Mouse (Mus musculus) spleen, adult 2 months (tissue): Measurements from ENCODE around the gene Asic2.

Source experiments
- CTCF ChIP-seq: fragments of 200-500 bp; IDR thresholded peaks from 2 replicates; pipeline ENCODE4 v1.5.1; 2011; ENCODE audit warnings: mild to moderate bottlenecking, inconsistent platforms; ENCODE audit not compliant: insufficient read depth, insufficient read length, insufficient replicate concordance; ENCODE audit errors: extremely low read depth
- POLR2A ChIP-seq: fragments of 200-500 bp; IDR thresholded peaks from 2 replicates; pipeline ENCODE4 v1.6.1; 2011; ENCODE audit warnings: low read depth, low read length, inconsistent platforms

- no peak for TF ChIP-seq CTCF
- no peak for TF ChIP-seq POLR2A
Measured at GRCm38 (mm10) chr11:81064006-81064405, 904.3 kb downstream of the Asic2 start.
